Mouse (Mus musculus): ENCODE data around the gene Cfdp1.

- TF ChIP-seq MAFK (IDR thresholded peaks at IDR 0.05; ENCODE audit: insufficient read depth, low read depth, low read length) (no peak), CHD2 (IDR thresholded peaks at IDR 0.05; ENCODE audit: low read depth, low read length) (peak; percentile 77), HCFC1 (IDR thresholded peaks at IDR 0.05; ENCODE audit: borderline replicate concordance, insufficient read depth, low read length) (no peak), ZC3H11A (IDR thresholded peaks at IDR 0.05; ENCODE audit: borderline replicate concordance, low read depth, low read length) (no peak)
Measured at GRCm38 (mm10) chr8:111810656-111811336, 43.3 kb downstream of the Cfdp1 start.
